Mouse (Mus musculus) stomach, embryonic 16.5 days (tissue): ENCODE measurements around the gene Pbp2. TPM values are rescaled to one million over a fixed set of nuclear protein-coding genes. Genes with fewer than 3 reads are reported as not detected.

Source experiments
- polyA plus RNA-seq: library from polyadenylated mRNA; unstranded; fragments of >200 nt; fragmentation: Nextera tagmentation; extraction: Ambion mirVana; gene quantifications from 2 replicates; pipeline ENCODE4 v1.2.1, GENCODE M21; 2015

Pbp2 gene
- polyA plus RNA-seq, 1 experiment from 2014 or later, result 12.4 TPM

Other genes with a start within 250 kb of the Pbp2 start
- 24.7 and 30.4 TPM in 2 replicates for gene Gprc5a, start 244.8 kb downstream of the Pbp2 start, polyA plus RNA-seq
- gene Gprc5d, start 192.1 kb downstream of the Pbp2 start, polyA plus RNA-seq, result 0.13 and 0.40 TPM in 2 replicates
- gene Fam234b, start 112.4 kb downstream of the Pbp2 start, polyA plus RNA-seq, result 29.1 and 33.3 TPM in 2 replicates
- gene Hebp1, start 112.4 kb downstream of the Pbp2 start, polyA plus RNA-seq, result 37.4 and 37.7 TPM in 2 replicates
- 0.87 and 1.6 TPM in 2 replicates for gene Gsg1, start 56.1 kb downstream of the Pbp2 start, polyA plus RNA-seq
- 221 and 304 TPM in 2 replicates for gene Emp1, start 52.1 kb upstream of the Pbp2 start, polyA plus RNA-seq